In the genomic region with DNA sequence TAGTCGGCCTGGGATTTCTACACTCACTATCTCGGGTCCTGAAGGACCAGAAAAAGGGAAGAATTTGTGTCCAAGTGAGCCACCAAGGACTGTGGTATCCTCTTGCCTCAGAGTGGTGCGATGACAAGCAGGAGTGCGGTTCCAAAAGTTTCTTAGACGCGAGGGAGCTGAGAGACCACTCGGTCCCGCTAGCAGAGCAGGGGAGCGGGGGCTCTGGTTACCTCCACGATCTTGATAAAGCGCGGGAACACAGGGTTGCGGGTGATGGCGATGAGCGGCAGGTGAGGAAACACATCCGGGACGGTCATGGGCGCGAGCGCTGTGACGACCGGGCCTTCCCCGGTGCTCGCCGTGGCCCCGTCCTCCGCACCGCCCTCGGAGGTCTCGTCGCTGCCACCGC, we compare ENCODE assay signal across 8 mouse cellular contexts. TPM values are rescaled to one million over a fixed set of nuclear protein-coding genes. Genes with fewer than 3 reads are reported as not detected.
A peak's percentile ranks its signal among the peaks of the same experiment; 100 is the strongest.
DNase-seq lines count a peak whose midpoint lies in the region; ATAC-seq and TF ChIP-seq lines count a peak whose summit lies in the region.

No protein-coding gene starts in this region.

- peak overlapping the region; percentile 75 for H3K4me3 ChIP-seq in spleen, adult 2 months (ENCODE audit: extremely low read depth, insufficient read depth, insufficient read length)
- peak overlapping the region; percentile 93 for H3K4me3 ChIP-seq in limb, embryonic 13.5 days
- peak overlapping the region; percentile 86 for H3K4me3 ChIP-seq in stomach, embryonic 15.5 days (replicated peaks)

- intact Hi-C loops in left cerebral cortex, postnatal 10 days (cut with DNase I), result loop anchor here (5.0 kb wide), 1 partner anchor 36 kb away; no protein-coding TSS in a partner anchor

- H3K4me2 ChIP-seq in limb, embryonic 13.5 days (replicated peaks), result peak overlapping the region; percentile 96
- peak overlapping the region; percentile 95 for H3K4me2 ChIP-seq in stomach, embryonic 15.5 days

- H3K27ac ChIP-seq in spleen, adult 2 months (ENCODE audit: insufficient read depth, low read length), result no peak overlapping the region
- H3K27ac ChIP-seq in limb, embryonic 13.5 days, result peak overlapping the region; percentile 72; the same call in 1 of the 2 replicates
- H3K27ac ChIP-seq in stomach, embryonic 15.5 days, result peak overlapping the region; percentile 36; the same call in 1 of the 2 replicates

- ATAC-seq in limb, embryonic 13.5 days (ENCODE audit: low FRiP score, low read depth), result no peak; the same call in 1 of the 2 replicates
- ATAC-seq in stomach, embryonic 15.5 days (ENCODE audit: insufficient read depth, low FRiP score, low read depth), result no peak

- peaks cover 6% of the 10 kb centered on the region for H3K36me3 ChIP-seq in spleen, adult 2 months (ENCODE audit: control insufficient read depth, insufficient read depth, low read length)
- peaks cover 35% of the 10 kb centered on the region for H3K36me3 ChIP-seq in limb, embryonic 13.5 days
- H3K36me3 ChIP-seq in stomach, embryonic 15.5 days, result peaks cover 18% of the 10 kb centered on the region; the same call in 1 of the 2 replicates

- no peaks in the 10 kb centered on the region for H3K27me3 ChIP-seq in spleen, adult 2 months (ENCODE audit: control insufficient read depth, insufficient read depth, low read length)
- H3K27me3 ChIP-seq in limb, embryonic 13.5 days, result no peaks in the 10 kb centered on the region
- no peaks in the 10 kb centered on the region for H3K27me3 ChIP-seq in stomach, embryonic 15.5 days (replicated peaks)

- under 1% methylated on average over 30 of the region's 32 CpGs for WGBS in spleen, adult 2 months
- under 1% methylated on average over 32 of the region's 32 CpGs for WGBS in limb, embryonic 13.5 days
- WGBS in stomach, embryonic 15.5 days, result under 1% methylated on average over 32 of the region's 32 CpGs

- H3K9ac ChIP-seq in limb, embryonic 13.5 days, result peak overlapping the region; percentile 96
- peak overlapping the region; percentile 86 for H3K9ac ChIP-seq in stomach, embryonic 15.5 days

- H3K9me3 ChIP-seq in limb, embryonic 13.5 days, result no peaks in the 10 kb centered on the region
- no peaks in the 10 kb centered on the region for H3K9me3 ChIP-seq in stomach, embryonic 15.5 days

- TF ChIP-seq CTCF in spleen, adult 2 months (IDR thresholded peaks at IDR 0.05; ENCODE audit: extremely low read depth, insufficient read depth, insufficient read length, insufficient replicate concordance), result no peak

- TF ChIP-seq POLR2A in spleen, adult 2 months (IDR thresholded peaks at IDR 0.05; ENCODE audit: low read depth, low read length), result no peak

- H3K4me1 ChIP-seq in spleen, adult 2 months (ENCODE audit: control insufficient read depth, insufficient read depth, insufficient read length), result peaks cover 10% of the 10 kb centered on the region; the same call in 1 of the 2 replicates
- H3K4me1 ChIP-seq in limb, embryonic 13.5 days, result peaks cover 25% of the 10 kb centered on the region
- peaks cover 21% of the 10 kb centered on the region for H3K4me1 ChIP-seq in stomach, embryonic 15.5 days

- peak; percentile 28 for DNase-seq in adrenal gland, postnatal 10 days
- no peak for DNase-seq in adrenal gland, postnatal 4 days (ENCODE audit: low spot score in 2 of 2)
- DNase-seq in spleen, adult 2 months (ENCODE audit: low read depth in 1 of 2, low spot score in 2 of 2), result no peak
- DNase-seq in spleen, postnatal 14 days (ENCODE audit: low spot score in 2 of 2), result no peak
- DNase-seq in left cerebral cortex, postnatal 10 days (ENCODE audit: extremely low spot score in 1 of 2, low spot score in 2 of 2), result no peak
- no peak for DNase-seq in yolk sac, embryonic 10.5 days (ENCODE audit: low spot score)

RNA-seq across cellular contexts. Expression of a gene that starts 0.4 kb away (rescaled TPM):
- total RNA-seq in adrenal gland, postnatal 10 days (2021), result 100 to 1,000 TPM; 229 to 256 TPM
- 100 to 1,000 TPM; 306 to 318 TPM for total RNA-seq in adrenal gland, postnatal 4 days (2021)
- polyA plus RNA-seq in spleen, adult 2 months (2012; rRNA removed), result 35.2 and 44.9 TPM in 2 replicates
- polyA plus RNA-seq in limb, embryonic 13.5 days (2015; fragmentation: Nextera tagmentation; extraction: Ambion mirVana), result 50.7 and 53.2 TPM in 2 replicates
- polyA plus RNA-seq in stomach, embryonic 15.5 days (2015; fragmentation: Nextera tagmentation; extraction: Ambion mirVana), result 59.1 and 59.2 TPM in 2 replicates
- total RNA-seq in left cerebral cortex, postnatal 10 days (2021), result 10 to 100 TPM; 64.9 TPM

RNA-seq across cellular contexts. Expression of a gene that starts 1.7 kb away (rescaled TPM):
- 1 to 10 TPM in 1 of 2 experiments, under 1 TPM in 1; 0.66 to 1.1 TPM for total RNA-seq in adrenal gland, postnatal 10 days (2021)
- 1 to 10 TPM; 2.4 to 2.7 TPM for total RNA-seq in adrenal gland, postnatal 4 days (2021)
- polyA plus RNA-seq in spleen, adult 2 months (2012; rRNA removed), result 0.14 and 0.28 TPM in 2 replicates
- 0.54 and 0.92 TPM in 2 replicates for polyA plus RNA-seq in limb, embryonic 13.5 days (2015; fragmentation: Nextera tagmentation; extraction: Ambion mirVana)
- 0.30 and 0.48 TPM in 2 replicates for polyA plus RNA-seq in stomach, embryonic 15.5 days (2015; fragmentation: Nextera tagmentation; extraction: Ambion mirVana)
- total RNA-seq in left cerebral cortex, postnatal 10 days (2021), result under 1 TPM; 0.41 to 0.73 TPM

RNA-seq across cellular contexts. Expression of a gene that starts 13.0 kb away (rescaled TPM):
- 1,000 to 10,000 TPM; 1,095 to 1,101 TPM for total RNA-seq in adrenal gland, postnatal 10 days (2021)
- 1,000 to 10,000 TPM; 1,222 to 1,358 TPM for total RNA-seq in adrenal gland, postnatal 4 days (2021)
- 2,050 and 3,346 TPM in 2 replicates for polyA plus RNA-seq in spleen, adult 2 months (2012; rRNA removed)
- 1,714 and 1,755 TPM in 2 replicates for polyA plus RNA-seq in limb, embryonic 13.5 days (2015; fragmentation: Nextera tagmentation; extraction: Ambion mirVana)
- polyA plus RNA-seq in stomach, embryonic 15.5 days (2015; fragmentation: Nextera tagmentation; extraction: Ambion mirVana), result 1,749 and 1,789 TPM in 2 replicates
- total RNA-seq in left cerebral cortex, postnatal 10 days (2021), result 100 to 1,000 TPM; 430 to 448 TPM

RNA-seq across cellular contexts. Expression of a gene that starts 16.7 kb away (rescaled TPM):
- total RNA-seq in adrenal gland, postnatal 10 days (2021), result 100 to 1,000 TPM; 468 to 485 TPM
- 100 to 1,000 TPM; 294 to 338 TPM for total RNA-seq in adrenal gland, postnatal 4 days (2021)
- polyA plus RNA-seq in spleen, adult 2 months (2012; rRNA removed), result 101 and 140 TPM in 2 replicates
- 226 and 230 TPM in 2 replicates for polyA plus RNA-seq in limb, embryonic 13.5 days (2015; fragmentation: Nextera tagmentation; extraction: Ambion mirVana)
- 230 and 238 TPM in 2 replicates for polyA plus RNA-seq in stomach, embryonic 15.5 days (2015; fragmentation: Nextera tagmentation; extraction: Ambion mirVana)
- total RNA-seq in left cerebral cortex, postnatal 10 days (2021), result 100 to 1,000 TPM; 169 to 171 TPM

RNA-seq across cellular contexts. Expression of a gene that starts 41.6 kb away (rescaled TPM):
- 100 to 1,000 TPM in 1 of 2 experiments, 10 to 100 TPM in 1; 92.1 to 113 TPM for total RNA-seq in adrenal gland, postnatal 10 days (2021)
- total RNA-seq in adrenal gland, postnatal 4 days (2021), result 100 to 1,000 TPM; 168 to 177 TPM
- 103 and 105 TPM in 2 replicates for polyA plus RNA-seq in spleen, adult 2 months (2012; rRNA removed)
- polyA plus RNA-seq in limb, embryonic 13.5 days (2015; fragmentation: Nextera tagmentation; extraction: Ambion mirVana), result 113 and 121 TPM in 2 replicates
- polyA plus RNA-seq in stomach, embryonic 15.5 days (2015; fragmentation: Nextera tagmentation; extraction: Ambion mirVana), result 95.8 and 106 TPM in 2 replicates
- 100 to 1,000 TPM; 126 to 141 TPM for total RNA-seq in left cerebral cortex, postnatal 10 days (2021)
